Mouse (Mus musculus): ENCODE data around the gene Sphk2. TPM values are rescaled to one million over a fixed set of nuclear protein-coding genes. Genes with fewer than 3 reads are reported as not detected.
A peak's percentile ranks its signal among the peaks of the same experiment; 100 is the strongest.
"Not testable (repeated sequence)": the region's sequence is repeated elsewhere in the genome, so short reads cannot be mapped to it uniquely, and the experiment has no call there.

The Sphk2 gene
- total RNA-seq, 2 experiments from 2014 or later: 23.0 to 24.6 TPM

DNA sequence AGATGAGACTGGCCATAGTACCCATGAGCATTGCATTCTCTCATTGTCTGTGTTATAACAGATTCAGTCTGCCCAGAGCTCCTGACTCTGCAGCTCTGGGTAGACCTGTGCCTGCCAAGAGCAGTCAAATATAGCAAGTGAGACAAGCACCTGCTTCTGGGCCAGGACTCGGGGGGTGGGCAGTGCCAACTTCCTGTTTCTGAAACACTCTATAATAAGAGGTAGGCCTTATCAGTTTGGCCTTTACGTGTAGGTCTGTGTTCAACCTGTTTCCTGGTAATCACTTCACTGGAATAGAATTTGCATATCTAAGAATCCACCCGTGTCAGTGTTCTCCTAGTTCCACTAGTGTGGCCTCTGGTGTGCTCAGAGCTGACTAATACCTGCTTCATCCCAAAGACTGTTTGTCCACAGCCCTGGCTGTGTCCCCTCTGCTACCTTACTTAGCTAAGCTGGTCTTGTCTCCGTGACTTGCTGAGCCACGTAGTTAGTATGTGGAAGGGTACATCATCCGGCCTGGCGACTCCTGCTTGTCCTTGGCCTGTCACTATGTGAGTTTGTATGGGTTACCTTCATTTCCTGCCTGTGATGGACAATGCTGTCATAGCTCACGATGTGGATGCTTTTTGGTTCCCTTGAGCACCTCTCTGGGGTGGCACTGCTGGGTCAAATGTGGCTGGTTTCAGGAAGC lies 36.6 kb downstream of the Sphk2 start:
- intact Hi-C loops (cut with DNase I): loop anchor here (5.0 to 10.0 kb wide), 3 partner anchors 39 to 206 kb away; partner anchors contain the start of gene Rasip1
- DNase-seq (ENCODE audit: extremely low spot score in 1 of 2, low spot score in 2 of 2): no peak

DNA sequence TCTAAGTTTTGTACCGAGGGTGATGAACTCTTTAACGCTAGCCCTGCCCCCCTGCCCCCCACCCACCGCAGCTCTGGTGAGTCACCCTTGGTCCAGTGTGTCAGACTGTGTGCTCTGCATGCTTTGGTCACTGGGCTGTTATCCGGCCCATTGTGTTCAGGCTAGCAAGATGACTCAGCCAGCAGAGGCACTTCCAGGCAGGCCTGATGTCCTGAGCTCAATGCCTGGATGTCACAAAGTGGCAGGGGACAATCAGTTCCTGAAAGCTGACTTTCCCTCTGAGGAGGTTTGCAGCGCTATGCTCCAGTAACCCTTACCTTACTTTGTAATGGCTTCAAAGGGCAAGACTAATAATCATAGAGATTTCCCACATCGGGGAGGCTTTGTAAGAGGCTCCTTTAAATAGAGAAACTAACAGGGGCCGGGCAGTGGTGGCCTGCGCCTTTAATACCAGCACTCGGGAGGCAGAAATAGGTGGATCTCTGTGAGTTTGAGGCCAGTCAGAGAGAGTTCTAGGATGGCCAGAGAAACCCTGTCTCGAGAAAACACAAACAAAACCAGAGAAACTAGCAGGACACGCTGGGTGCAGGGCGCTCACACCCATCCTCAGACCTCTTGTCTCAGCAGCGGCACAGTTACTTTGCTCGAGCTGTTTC lies 37.7 kb downstream of the Sphk2 start:
- intact Hi-C loops (cut with DNase I): loop anchor here (5.0 to 10.0 kb wide), 3 partner anchors 38 to 205 kb away; partner anchors contain the start of gene Rasip1
- peak in 1 of 2 experiments; percentile 56 for DNase-seq (ENCODE audit: extremely low spot score in 1 of 2, low spot score in 2 of 2)

- no peak for DNase-seq (ENCODE audit: extremely low spot score in 1 of 2, low spot score in 2 of 2)
- intact Hi-C loops (cut with DNase I): no loop called here
Measured at GRCm38 (mm10) chr7:45678513-45678912, 39.3 kb downstream of the Sphk2 start.

- intact Hi-C loops (cut with DNase I): no loop called here
- DNase-seq (ENCODE audit: extremely low spot score in 1 of 2, low spot score in 2 of 2): no peak
Measured at GRCm38 (mm10) chr7:45677627-45678295, 40.0 kb downstream of the Sphk2 start.

DNA sequence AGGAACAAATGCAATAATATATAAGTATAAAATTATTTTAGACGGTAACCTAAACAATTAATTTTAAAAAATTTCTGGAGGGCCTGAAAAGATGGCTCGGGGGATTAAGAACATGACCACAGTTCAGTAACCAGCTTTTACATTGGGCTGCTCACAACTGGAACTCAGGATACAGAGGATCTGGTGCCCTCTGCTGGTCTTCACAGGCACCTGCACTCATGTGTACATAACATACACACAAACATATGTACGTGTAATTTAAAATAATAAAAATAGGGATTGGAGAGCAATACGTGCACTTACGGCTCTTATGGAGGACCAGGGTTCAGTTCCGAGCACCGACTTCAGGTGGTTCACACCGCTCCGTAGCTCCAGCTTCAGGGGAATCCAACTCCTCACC lies 48.9 kb downstream of the Sphk2 start:
- intact Hi-C loops (cut with DNase I): no loop called here
- DNase-seq (ENCODE audit: extremely low spot score in 1 of 2, low spot score in 2 of 2): no peak

DNA sequence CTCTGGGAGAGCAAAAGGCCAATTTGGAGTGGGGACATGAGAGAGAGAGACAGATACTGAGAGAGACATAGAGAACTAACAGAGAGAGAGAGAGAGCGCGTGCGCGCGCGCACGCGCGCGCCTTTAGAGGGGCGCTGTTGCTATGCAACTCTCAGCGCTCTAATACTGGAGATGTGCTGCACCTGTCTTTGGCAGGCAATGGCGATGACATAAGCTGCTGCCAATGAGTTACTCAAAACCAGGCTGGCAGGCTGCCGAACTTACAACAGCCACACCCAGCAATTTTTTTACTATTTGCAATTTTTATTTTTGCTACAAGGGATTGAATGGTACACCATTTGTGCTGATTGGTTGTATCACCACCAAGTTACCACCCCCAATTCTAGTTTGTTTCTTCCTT lies 50.0 kb downstream of the Sphk2 start:
- intact Hi-C loops (cut with DNase I): no loop called here

GRCm38 (mm10) chr7:45666161-45666560 lies 51.6 kb downstream of the Sphk2 start, which contains the start of gene Fut2:
Fut2 (minus strand) TSS chr7:45666394.
- intact Hi-C loops (cut with DNase I): no loop called here
- DNase-seq (ENCODE audit: extremely low spot score in 1 of 2, low spot score in 2 of 2): no peak

More for the DNA sequence above, 50.0 kb downstream of the Sphk2 start:
- DNase-seq (ENCODE audit: extremely low spot score in 1 of 2, low spot score in 2 of 2): no peak

DNA sequence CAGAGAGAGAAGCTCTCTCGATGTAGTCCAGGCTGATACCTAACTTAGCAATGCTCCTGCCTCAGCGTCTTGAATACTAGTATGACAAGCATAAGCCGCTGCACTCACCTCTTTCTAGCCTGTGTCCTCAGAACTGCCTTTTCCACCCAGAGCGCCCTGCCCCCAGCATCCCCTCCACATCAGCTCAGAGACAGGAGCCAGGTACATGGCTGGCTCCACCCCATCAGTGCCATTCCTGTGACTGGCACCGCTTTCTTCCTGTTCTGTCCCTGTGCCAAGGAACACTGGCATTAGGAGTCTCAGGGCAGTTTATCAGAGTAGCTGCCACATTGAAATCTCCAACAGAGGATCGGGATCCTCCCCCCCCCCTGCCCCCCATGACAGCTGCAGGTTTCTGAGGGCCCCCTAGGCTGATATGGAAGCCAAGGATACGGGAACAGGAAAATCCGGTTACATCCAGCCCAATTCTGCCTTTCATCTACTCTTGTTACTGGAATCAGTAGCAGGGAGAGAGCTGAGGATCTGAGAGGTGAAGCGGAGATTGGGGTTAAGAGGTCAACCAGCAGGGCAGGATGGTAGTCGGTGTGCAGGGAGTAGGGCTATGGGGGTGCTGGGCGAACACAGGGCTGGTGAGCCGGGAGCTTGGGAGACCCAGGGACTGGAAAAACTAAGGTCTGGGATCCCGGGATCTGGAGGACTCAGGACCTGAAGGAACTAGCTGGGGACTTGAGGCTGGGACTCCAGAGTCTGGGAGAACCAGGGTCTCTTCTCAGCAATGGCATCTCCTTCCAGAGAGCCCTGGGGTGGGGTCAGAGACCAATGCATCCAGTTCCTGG lies 52.3 kb downstream of the Sphk2 start:
- DNase-seq (ENCODE audit: extremely low spot score in 1 of 2, low spot score in 2 of 2): no peak
- intact Hi-C loops (cut with DNase I): no loop called here

- intact Hi-C loops (cut with DNase I); DNase-seq (ENCODE audit: extremely low spot score in 1 of 2, low spot score in 2 of 2): not testable (repeated sequence)
Measured at GRCm38 (mm10) chr7:45661702-45662101, 56.1 kb downstream of the Sphk2 start.

GRCm38 (mm10) chr7:45660746-45661478 lies 56.9 kb downstream of the Sphk2 start:
- DNase-seq (ENCODE audit: extremely low spot score in 1 of 2, low spot score in 2 of 2): no peak
- intact Hi-C loops (cut with DNase I): no loop called here

Other genes starting within 250 kb of the Sphk2 start
- gene Tulp2, start 236.1 kb downstream of the Sphk2 start, total RNA-seq (2021): not detected
- gene Gm45808, start 231.2 kb downstream of the Sphk2 start, total RNA-seq (2021): not detected
- 1 to 10 TPM; 3.0 to 3.1 TPM for gene Dhdh, start 229.2 kb downstream of the Sphk2 start, total RNA-seq (2021)
- 100 to 1,000 TPM; 114 to 127 TPM for gene Nucb1, start 207.6 kb downstream of the Sphk2 start, total RNA-seq (2021)
- 10 to 100 TPM; 25.5 to 28.5 TPM for gene Ppp1r15a, start 191.7 kb downstream of the Sphk2 start, total RNA-seq (2021)
- gene Plekha4, start 191.7 kb downstream of the Sphk2 start, total RNA-seq (2021): 1 to 10 TPM; 1.3 to 2.7 TPM
- gene Hsd17b14, start 163.1 kb downstream of the Sphk2 start, total RNA-seq (2021): under 1 TPM in 1 of 2 experiments, not detected in 1; 0.93 TPM
- 10 to 100 TPM; 20.9 to 21.8 TPM for gene Bcat2, start 147.8 kb downstream of the Sphk2 start, total RNA-seq (2021)
- gene Fgf21, start 102.5 kb downstream of the Sphk2 start, total RNA-seq (2021): not detected
- under 1 TPM; 0.13 to 0.30 TPM for gene Fut1, start 100.7 kb downstream of the Sphk2 start, total RNA-seq (2021)
- not detected for gene Izumo1, start 96.2 kb downstream of the Sphk2 start, total RNA-seq (2021)
- gene Rasip1, start 90.5 kb downstream of the Sphk2 start, total RNA-seq (2021): 10 to 100 TPM; 15.1 to 15.8 TPM
- 1 to 10 TPM; 1.2 to 2.2 TPM for gene Mamstr, start 78.0 kb downstream of the Sphk2 start, total RNA-seq (2021)
- gene Fut2, start 51.6 kb downstream of the Sphk2 start, total RNA-seq (2021): under 1 TPM; 0.18 to 0.24 TPM
- under 1 TPM; 0.45 to 0.47 TPM for gene Ntn5, start 34.0 kb downstream of the Sphk2 start, total RNA-seq (2021)
- under 1 TPM; 0.34 to 0.39 TPM for gene Sec1, start 23.6 kb downstream of the Sphk2 start, total RNA-seq (2021)
- 100 to 1,000 TPM; 152 to 154 TPM for gene Car11, start 18.2 kb downstream of the Sphk2 start, total RNA-seq (2021)
- 10 to 100 TPM; 40.9 to 51.0 TPM for gene Dbp, start 12.9 kb downstream of the Sphk2 start, total RNA-seq (2021)
- 100 to 1,000 TPM; 437 to 456 TPM for gene Rpl18, start 2.5 kb downstream of the Sphk2 start, total RNA-seq (2021)
- under 1 TPM; 0.26 to 0.39 TPM for gene Fam83e, start 3.2 kb upstream of the Sphk2 start, total RNA-seq (2021)
- gene Spaca4, start 7.8 kb upstream of the Sphk2 start, total RNA-seq (2021): not detected
- gene Lmtk3, start 65.7 kb upstream of the Sphk2 start, total RNA-seq (2021): 100 to 1,000 TPM; 268 to 281 TPM
- 10 to 100 TPM in 1 of 2 experiments, 1 to 10 TPM in 1; 9.7 to 11.5 TPM for gene Sult2b1, start 66.7 kb upstream of the Sphk2 start, total RNA-seq (2021)
- 100 to 1,000 TPM; 229 to 242 TPM for gene Cyth2, start 96.6 kb upstream of the Sphk2 start, total RNA-seq (2021)
- gene Kcnj14, start 106.8 kb upstream of the Sphk2 start, total RNA-seq (2021): 1 to 10 TPM; 1.6 to 1.8 TPM
- gene Grwd1, start 112.9 kb upstream of the Sphk2 start, total RNA-seq (2021): 10 to 100 TPM; 27.5 to 29.2 TPM
- gene Kdelr1, start 154.8 kb upstream of the Sphk2 start, total RNA-seq (2021): 100 to 1,000 TPM; 101 to 103 TPM
- gene Grin2d, start 160.4 kb upstream of the Sphk2 start, total RNA-seq (2021): 10 to 100 TPM; 35.6 to 36.4 TPM
- not detected for gene Syngr4, start 178.7 kb upstream of the Sphk2 start, total RNA-seq (2021)
- gene Tmem143, start 178.9 kb upstream of the Sphk2 start, total RNA-seq (2021): 10 to 100 TPM; 17.9 to 22.8 TPM
- gene Emp3, start 203.4 kb upstream of the Sphk2 start, total RNA-seq (2021): 1 to 10 TPM; 4.6 to 6.7 TPM
- gene Ccdc114, start 206.1 kb upstream of the Sphk2 start, total RNA-seq (2021): 1 to 10 TPM; 1.4 to 1.5 TPM

All from left cerebral cortex, postnatal 10 days (tissue).